21 mouse cellular contexts compared by ENCODE assay signal in genomic region chr8:88544677-88545076, GRCm38 (mm10). TPM values are rescaled to one million over a fixed set of nuclear protein-coding genes. Genes with fewer than 3 reads are reported as not detected.
DNase-seq lines count a peak whose midpoint lies in the region; ATAC-seq and TF ChIP-seq lines count a peak whose summit lies in the region.
"Had no signal": no experiment of that assay in that cellular context is flagged by ENCODE, and none has a peak within 500 bp of the region (broad histone marks: within the 10 kb centered on the region; RNA-seq: fewer than 3 reads in every experiment).

No protein-coding gene starts in this region.

- WGBS in lung, embryonic 14.5 days, result 63% methylated on average over 4 of the region's 4 CpGs
- 41% methylated on average over 4 of the region's 4 CpGs for WGBS in embryonic facial prominence, embryonic 12.5 days
- WGBS in limb, embryonic 13.5 days, result 41% methylated on average over 4 of the region's 4 CpGs

- peaks cover 11% of the 10 kb centered on the region; the same call in 1 of the 2 replicates for H3K36me3 ChIP-seq in lung, embryonic 14.5 days (ENCODE audit: insufficient read depth)
- H3K36me3 ChIP-seq in embryonic facial prominence, embryonic 12.5 days, result peaks cover 40% of the 10 kb centered on the region
- H3K36me3 ChIP-seq in limb, embryonic 13.5 days, result peaks cover 34% of the 10 kb centered on the region
- H3K36me3 ChIP-seq: forebrain, embryonic 15.5 days; G1E had no signal

- no peak overlapping the region for H3K4me3 ChIP-seq in lung, embryonic 14.5 days (ENCODE audit: low read depth, low read length)
- H3K4me3 ChIP-seq in embryonic facial prominence, embryonic 12.5 days, result no peak overlapping the region
- no peak overlapping the region for H3K4me3 ChIP-seq in limb, embryonic 13.5 days
- H3K4me3 ChIP-seq: forebrain, embryonic 15.5 days; heart, embryonic 15.5 days; midbrain, embryonic 10.5 days had no signal

- no peak overlapping the region for H3K27ac ChIP-seq in lung, embryonic 14.5 days (ENCODE audit: low read depth)
- H3K27ac ChIP-seq in embryonic facial prominence, embryonic 12.5 days, result peak overlapping the region; percentile 90
- peak overlapping the region; percentile 67; the same call in 1 of the 2 replicates for H3K27ac ChIP-seq in limb, embryonic 13.5 days
- H3K27ac ChIP-seq: forebrain, embryonic 15.5 days; heart, embryonic 15.5 days; hindbrain, postnatal 0 days; midbrain, embryonic 10.5 days had no signal

- no peak overlapping the region for H3K4me2 ChIP-seq in lung, embryonic 14.5 days
- no peak overlapping the region for H3K4me2 ChIP-seq in embryonic facial prominence, embryonic 12.5 days (replicated peaks)
- 0 out of 2 replicates have a peak overlapping the region, but pooled peaks have one; percentile 16 for H3K4me2 ChIP-seq in limb, embryonic 13.5 days (replicated peaks)
- H3K4me2 ChIP-seq: forebrain, embryonic 15.5 days; heart, embryonic 15.5 days; liver, embryonic 11.5 days had no signal

- peak; percentile 46 for DNase-seq in embryo, embryonic 10 days (ENCODE audit: low spot score)
- DNase-seq in embryo, embryonic 11 days, result no peak
- DNase-seq in lung, embryonic 14.5 days, result peak; percentile 61
- DNase-seq in lung, postnatal 14 days, result no peak
- no peak for DNase-seq in left cerebral cortex, postnatal 25 days (ENCODE audit: low spot score in 2 of 2)
- DNase-seq in natural killer cell, adult 2 months (ENCODE audit: low spot score in 2 of 2), result no peak
- DNase-seq: cerebellum, adult 9-10 months; heart, adult 18-20 months; kidney, postnatal 10 days; retina, postnatal 1 day; right cerebral cortex, postnatal 4 days had no signal

- H3K4me1 ChIP-seq in lung, embryonic 14.5 days (ENCODE audit: insufficient read depth), result peaks cover 37% of the 10 kb centered on the region
- peaks cover 23% of the 10 kb centered on the region for H3K4me1 ChIP-seq in embryonic facial prominence, embryonic 12.5 days
- H3K4me1 ChIP-seq in limb, embryonic 13.5 days, result peaks cover 39% of the 10 kb centered on the region
- H3K4me1 ChIP-seq: forebrain, embryonic 15.5 days had no signal

- H3K27me3 ChIP-seq in lung, embryonic 14.5 days (ENCODE audit: insufficient read depth, low read length), result no peaks in the 10 kb centered on the region
- no peaks in the 10 kb centered on the region for H3K27me3 ChIP-seq in embryonic facial prominence, embryonic 12.5 days
- no peaks in the 10 kb centered on the region for H3K27me3 ChIP-seq in limb, embryonic 13.5 days
- H3K27me3 ChIP-seq: forebrain, embryonic 15.5 days; heart, embryonic 15.5 days had no signal

- no peaks in the 10 kb centered on the region for H3K9me3 ChIP-seq in lung, embryonic 14.5 days (ENCODE audit: low read depth, low read length)
- H3K9me3 ChIP-seq in embryonic facial prominence, embryonic 12.5 days, result 0 out of 2 replicates have a peak, but pooled peaks cover 8% of the 10 kb centered on the region
- H3K9me3 ChIP-seq in limb, embryonic 13.5 days, result peaks cover 9% of the 10 kb centered on the region
- H3K9me3 ChIP-seq: heart, embryonic 15.5 days had no signal

- intact Hi-C loops in left cerebral cortex, postnatal 25 days (cut with DNase I), result no loop called here

- peak; percentile 12; the same call in 1 of the 2 replicates for ATAC-seq in lung, embryonic 14.5 days (ENCODE audit: insufficient read depth)
- peak; percentile 74 for ATAC-seq in embryonic facial prominence, embryonic 12.5 days (ENCODE audit: insufficient number of reproducible peaks, insufficient read depth, low FRiP score, low TSS enrichment)
- peak; percentile 34; the same call in 1 of the 2 replicates for ATAC-seq in limb, embryonic 13.5 days (ENCODE audit: low FRiP score, low read depth)
- ATAC-seq: CD4-positive, CD25-positive, alpha-beta regulatory T cell, adult 4 months; forebrain, embryonic 15.5 days; hindbrain, postnatal 0 days had no signal

- TF ChIP-seq CTCF in lung, embryonic 14.5 days (IDR thresholded peaks at IDR 0.05; ENCODE audit: low read depth), result no peak

- H3K9ac ChIP-seq in lung, embryonic 14.5 days, result no peak overlapping the region
- no peak overlapping the region for H3K9ac ChIP-seq in embryonic facial prominence, embryonic 12.5 days
- H3K9ac ChIP-seq in limb, embryonic 13.5 days, result no peak overlapping the region
- H3K9ac ChIP-seq: forebrain, embryonic 15.5 days; heart, embryonic 15.5 days had no signal

RNA-seq across cellular contexts. Expression of gene Nkd1, which starts 23.5 kb away (rescaled TPM):
- polyA plus RNA-seq in lung, embryonic 14.5 days (2014; fragmentation: Nextera tagmentation; extraction: Ambion mirVana), result 53.6 and 63.4 TPM in 2 replicates
- 82.5 and 89.0 TPM in 2 replicates for polyA plus RNA-seq in embryonic facial prominence, embryonic 12.5 days (2016; fragmentation: Nextera tagmentation; extraction: Ambion mirVana)
- polyA plus RNA-seq in limb, embryonic 13.5 days (2015; fragmentation: Nextera tagmentation; extraction: Ambion mirVana), result 58.4 and 64.2 TPM in 2 replicates
- total RNA-seq in left cerebral cortex, postnatal 25 days (2021), result 10 to 100 TPM; 16.7 to 17.9 TPM
- total RNA-seq: hematopoietic stem cell, adult 5-6 weeks had no signal
- polyA plus RNA-seq: CD4-positive, CD25-positive, alpha-beta regulatory T cell, adult 4 months; G1E had no signal

Comparison
In these comparisons a context has a peak if more than half of its experiments do, and no peak if none do; other contexts are left out.
1. DNase-seq: peak in embryo, embryonic 10 days (single experiment) and lung, embryonic 14.5 days (single experiment); none in embryo, embryonic 11 days (single experiment), lung, postnatal 14 days (single experiment), left cerebral cortex, postnatal 25 days (0 of 2) and natural killer cell, adult 2 months (0 of 2).
2. ATAC-seq: peak in every context shown above with its lines; median percentile 74 in embryonic facial prominence, embryonic 12.5 days; 34 in limb, embryonic 13.5 days; 12 in lung, embryonic 14.5 days.